Mouse (Mus musculus) cerebellum, adult 2 months (tissue): Measurements from ENCODE around the gene Mrpl58. TPM values are rescaled to one million over a fixed set of nuclear protein-coding genes. Genes with fewer than 3 reads are reported as not detected.
"Not testable (repeated sequence)": the region's sequence is repeated elsewhere in the genome, so short reads cannot be mapped to it uniquely, and the experiment has no call there.

Experiments
- DNase-seq, 2 experiments: peaks; one replicate each; pipeline ENCODE4 v3.0.0; 2021
- H3K27ac ChIP-seq: fragments of 200-500 bp; 2 replicates; pipeline ENCODE4 v1.5.1; 2012; ENCODE audit warnings: low read length, control low read depth, inconsistent platforms; ENCODE audit not compliant: insufficient read depth
- H3K27me3 ChIP-seq: fragments of 200-500 bp; 2 replicates; pipeline ENCODE4 v1.6.1; 2012; ENCODE audit warnings: inconsistent platforms, mild to moderate bottlenecking, low read length, moderate library complexity; ENCODE audit not compliant: control insufficient read depth, insufficient read depth
- H3K4me1 ChIP-seq: fragments of 200-500 bp; 2 replicates; pipeline ENCODE4 v1.6.1; 2011; ENCODE audit warnings: low read length; ENCODE audit not compliant: control insufficient read depth, insufficient read depth
- H3K4me3 ChIP-seq: fragments of 200-500 bp; replicated peaks from 2 replicates; pipeline ENCODE3; 2011; ENCODE audit warnings: mild to moderate bottlenecking, low read depth, low read length, control low read depth; ENCODE audit not compliant: insufficient read depth
- CTCF ChIP-seq: fragments of 200-500 bp; IDR thresholded peaks from 2 replicates; pipeline ENCODE4 v1.5.1; 2011; ENCODE audit warnings: low read depth, mild to moderate bottlenecking, control low read depth, low read length, moderate library complexity, borderline replicate concordance; ENCODE audit not compliant: insufficient read depth
- POLR2A ChIP-seq: fragments of 200-500 bp; IDR thresholded peaks from 2 replicates; pipeline ENCODE4 v1.6.1; 2011; ENCODE audit warnings: low read length, control low read depth, borderline replicate concordance; ENCODE audit not compliant: insufficient read depth
- WGBS: fragments of 180-500 bp; shearing (Covaris S2); methylation state at CpG from one replicate; pipeline ENCODE4 v1.1.7; 2018; 5-methylcytosine and 5-hydroxymethylcytosine counted together
- polyA plus RNA-seq: library from polyadenylated mRNA; depleted of rRNA; stranded (reverse); fragments of >200 nt; gene quantifications from 2 replicates; pipeline ENCODE4 v1.2.3, GENCODE M21; 2012

Mrpl58 gene
- polyA plus RNA-seq, 1 experiment, result 164 TPM

GRCm38 (mm10) chr11:115376722-115377121 lies 26.8 kb upstream of the Mrpl58 start:
- Histone ChIP-seq H3K4me3 (no peak overlapping the region), H3K4me1 (peaks cover 6% of the 10 kb centered on the region; the same call in 1 of the 2 replicates), H3K27me3 (no peaks in the 10 kb centered on the region), H3K27ac (no peak overlapping the region)
- TF ChIP-seq CTCF (no peak), POLR2A (no peak)
- DNase-seq, result no peak
- WGBS, result 71% methylated on average over 7 of the region's 7 CpGs

GRCm38 (mm10) chr11:115377254-115377653 lies 26.3 kb upstream of the Mrpl58 start:
- Histone ChIP-seq H3K4me3 (no peak overlapping the region), H3K27ac (no peak overlapping the region), H3K27me3 (no peaks in the 10 kb centered on the region), H3K4me1 (peaks cover 6% of the 10 kb centered on the region; the same call in 1 of the 2 replicates)
- TF ChIP-seq CTCF, result no peak
- no peak for TF ChIP-seq POLR2A
- WGBS, result 95% methylated on average over 4 of the region's 4 CpGs
- DNase-seq, result no peak

GRCm38 (mm10) chr11:115377854-115378253 lies 25.7 kb upstream of the Mrpl58 start:
- Histone ChIP-seq H3K4me3 (no peak overlapping the region), H3K4me1 (peaks cover 6% of the 10 kb centered on the region; the same call in 1 of the 2 replicates), H3K27ac (no peak overlapping the region), H3K27me3 (no peaks in the 10 kb centered on the region)
- TF ChIP-seq CTCF (no peak), POLR2A (no peak)
- 85% methylated on average over 7 of the region's 7 CpGs for WGBS
- no peak for DNase-seq

GRCm38 (mm10) chr11:115381276-115381675 lies 22.3 kb upstream of the Mrpl58 start:
- peak overlapping the region; percentile 15; the same call in 1 of the 2 replicates for H3K27ac ChIP-seq
- WGBS, result 25% methylated on average over 9 of the region's 9 CpGs
- peaks cover 18% of the 10 kb centered on the region for H3K4me1 ChIP-seq
- H3K27me3 ChIP-seq, result no peaks in the 10 kb centered on the region
- peak overlapping the region; percentile 54 for H3K4me3 ChIP-seq
- DNase-seq, result no peak
- no peak for TF ChIP-seq POLR2A
- TF ChIP-seq CTCF, result no peak

DNA sequence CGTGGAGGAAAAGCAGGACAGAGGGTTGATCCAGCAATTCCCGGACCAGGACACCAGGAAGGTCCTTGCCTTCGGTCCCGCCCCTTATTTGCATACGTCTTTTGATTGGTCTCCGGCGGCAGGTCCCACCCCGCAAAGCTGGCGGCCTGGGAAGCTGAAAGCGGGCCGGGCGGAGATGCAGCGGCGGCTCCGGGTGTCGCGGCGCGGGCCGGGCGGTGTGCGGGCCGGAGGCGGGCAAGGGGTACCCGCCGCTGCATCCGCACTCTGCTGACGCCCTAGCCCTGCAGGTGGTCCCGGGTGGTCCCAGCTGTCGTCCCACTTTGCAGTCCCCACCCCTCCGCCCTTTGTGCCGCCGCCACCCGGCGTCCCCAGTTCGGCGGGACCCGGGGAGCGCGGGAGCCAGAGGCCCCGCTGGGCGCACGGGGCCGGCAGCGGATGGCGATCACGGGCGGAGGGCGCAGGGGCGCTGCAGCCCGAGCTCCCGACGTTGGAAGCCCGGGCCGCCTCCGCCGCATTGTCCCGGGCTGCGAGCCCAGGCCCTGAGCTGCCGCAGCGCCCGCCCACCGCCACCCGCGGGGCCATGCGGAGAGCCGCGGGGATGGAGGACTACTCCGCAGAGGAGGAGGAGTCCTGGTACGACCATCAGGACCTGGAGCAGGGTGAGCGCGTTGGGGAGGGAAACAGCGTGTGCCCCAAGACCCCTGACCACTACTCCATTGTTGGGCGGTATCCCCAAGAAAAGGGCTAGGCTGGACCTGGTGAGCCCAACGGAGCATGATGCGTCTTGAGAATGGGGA lies 21.6 kb upstream of the Mrpl58 start, which contains the start of gene Cdr2l:
Cdr2l (plus strand) TSS at position 174 of the 797 bp plus-strand sequence.
- DNase-seq, result peak; percentile 94 to 96
- under 1% methylated on average over 71 of the region's 76 CpGs for WGBS
- H3K27ac ChIP-seq, result peak within 1 kb of the TSS; percentile 93
- H3K27me3 ChIP-seq, result no peaks in the 10 kb centered on the region
- peak within 1 kb of the TSS; percentile 98 for H3K4me3 ChIP-seq
- peaks cover 18% of the 10 kb centered on the region for H3K4me1 ChIP-seq
- TF ChIP-seq CTCF (no peak), POLR2A (peak; percentile 90)

GRCm38 (mm10) chr11:115382891-115383290 lies 20.7 kb upstream of the Mrpl58 start:
- H3K4me1 ChIP-seq, result peaks cover 18% of the 10 kb centered on the region
- peak; percentile 49 to 56 for DNase-seq
- peak; percentile 28; the same call in 1 of the 2 replicates for TF ChIP-seq POLR2A
- TF ChIP-seq CTCF, result no peak
- peak overlapping the region; percentile 23 for H3K27ac ChIP-seq
- WGBS, result 3% methylated on average over 5 of the region's 5 CpGs
- no peaks in the 10 kb centered on the region for H3K27me3 ChIP-seq
- H3K4me3 ChIP-seq, result peak overlapping the region; percentile 98

GRCm38 (mm10) chr11:115383701-115384474 lies 19.7 kb upstream of the Mrpl58 start:
- no peaks in the 10 kb centered on the region for H3K27me3 ChIP-seq
- peaks cover 22% of the 10 kb centered on the region for H3K4me1 ChIP-seq
- H3K27ac ChIP-seq, result peak overlapping the region; percentile 23
- peak overlapping the region; percentile 98 for H3K4me3 ChIP-seq
- DNase-seq, result peak in 1 of 2 experiments; percentile 59
- 15% methylated on average over 16 of the region's 16 CpGs for WGBS
- TF ChIP-seq POLR2A, result no peak
- TF ChIP-seq CTCF, result no peak

GRCm38 (mm10) chr11:115384587-115384986 lies 19.0 kb upstream of the Mrpl58 start:
- 70% methylated on average over 5 of the region's 5 CpGs for WGBS
- H3K27ac ChIP-seq, result peak overlapping the region; percentile 23; the same call in 1 of the 2 replicates

GRCm38 (mm10) chr11:115386859-115387258 lies 16.7 kb upstream of the Mrpl58 start:
- H3K27ac ChIP-seq, DNase-seq, H3K27me3 ChIP-seq, H3K4me3 ChIP-seq: not testable (repeated sequence)
- WGBS, result 87% methylated on average over 3 of the region's 3 CpGs
- H3K4me1 ChIP-seq, result peaks cover 22% of the 10 kb centered on the region

More at GRCm38 (mm10) chr11:115384587-115384986, 19.0 kb upstream of the Mrpl58 start:
- no peak for DNase-seq
- TF ChIP-seq CTCF (no peak), POLR2A (no peak)
- H3K27me3 ChIP-seq, result no peaks in the 10 kb centered on the region
- H3K4me3 ChIP-seq, result no peak overlapping the region
- H3K4me1 ChIP-seq, result peaks cover 22% of the 10 kb centered on the region
